Mouse (Mus musculus) embryonic fibroblast, embryonic 13.5 days (primary cell): Measurements from ENCODE around the gene Poldip3.

Experiments used
- CTCF ChIP-seq: IDR thresholded peaks from 2 replicates; pipeline ENCODE4 v1.5.1; 2011; ENCODE audit warnings: mild to moderate bottlenecking, control low read depth, low read length, moderate library complexity, borderline replicate concordance; ENCODE audit not compliant: insufficient read depth
- POLR2A ChIP-seq: IDR thresholded peaks from 2 replicates; pipeline ENCODE4 v1.6.1; 2011; ENCODE audit warnings: low read depth, mild to moderate bottlenecking, control low read depth, low read length, moderate library complexity

DNA sequence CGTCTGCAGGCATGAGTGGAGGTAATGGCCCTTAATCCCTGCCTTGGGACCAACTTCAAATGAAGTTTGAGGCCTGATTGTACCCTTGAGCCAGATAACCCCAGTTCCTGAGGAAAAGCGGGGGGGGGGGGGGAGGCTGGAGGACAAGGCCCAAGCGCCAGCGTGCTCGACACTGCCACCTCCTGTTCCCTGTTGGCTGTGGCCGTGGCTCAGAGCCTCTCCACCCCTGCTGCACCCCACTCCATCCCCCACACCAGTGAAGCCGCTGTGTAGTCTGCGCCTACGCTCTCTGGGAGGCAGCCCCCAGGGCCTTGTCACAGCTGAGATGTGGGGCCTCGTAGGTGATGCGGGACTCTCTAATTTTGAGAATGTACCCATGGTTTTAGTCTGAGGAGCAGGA is 36.3 kb downstream of the Poldip3 start:
- no peak for TF ChIP-seq POLR2A
- TF ChIP-seq CTCF, result peak; percentile 88; the same call in 1 of the 2 replicates
